Mouse (Mus musculus): ENCODE results near the gene Mslnl. TPM values are rescaled to one million over a fixed set of nuclear protein-coding genes. Genes with fewer than 3 reads are reported as not detected.
A peak's percentile ranks its signal among the peaks of the same experiment; 100 is the strongest.
"Not testable (repeated sequence)": the region's sequence is repeated elsewhere in the genome, so short reads cannot be mapped to it uniquely, and the experiment has no call there.

Gene Mslnl
- polyA plus RNA-seq, 1 experiment from 2014 or later = not detected

DNA sequence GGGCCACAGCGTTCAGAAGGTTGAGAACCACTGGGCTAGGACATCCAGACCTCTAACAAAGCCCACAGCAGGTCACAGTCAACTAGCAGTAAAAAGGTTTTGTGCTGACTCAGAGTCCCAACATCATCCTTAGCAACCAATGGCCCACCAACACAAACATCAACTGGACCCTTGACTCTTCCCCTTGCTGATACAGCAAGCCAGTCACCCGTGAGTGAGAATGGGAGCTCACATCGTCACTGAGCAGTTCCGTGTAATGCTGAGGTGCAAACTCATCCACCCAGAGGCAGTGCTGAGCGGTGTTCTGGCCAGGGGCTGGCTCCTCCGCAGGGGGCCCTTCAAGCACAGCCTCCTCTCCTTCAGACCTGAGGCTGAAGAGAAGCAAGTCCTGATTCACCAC lies 10.6 kb upstream of the Mslnl start:
- ATAC-seq (ENCODE audit: insufficient number of reproducible peaks, insufficient read depth, low FRiP score, low read depth) = no peak
- Histone ChIP-seq H3K4me2 (ENCODE audit: low read length) (no peak overlapping the region), H3K4me1 (ENCODE audit: control insufficient read depth in 2 of 2, insufficient read depth in 2 of 2, low read length in 2 of 2) (peaks cover 8 to 16% of the 10 kb centered on the region in 2 experiments; a peak in 3 of 4 replicates), H3K27me3 (ENCODE audit: control insufficient read depth, insufficient read depth, low read length) (no peaks in the 10 kb centered on the region), H3K4me3 (ENCODE audit: control insufficient read depth in 1 of 2, insufficient read depth in 1 of 2, low read depth in 1 of 2, low read length in 2 of 2) (no peak overlapping the region), H3K36me3 (ENCODE audit: control insufficient read depth, insufficient read depth, low read length) (peaks cover 43% of the 10 kb centered on the region), H3K9me3 (ENCODE audit: control insufficient read depth, low read length) (no peaks in the 10 kb centered on the region), H3K9ac (ENCODE audit: low read length) (no peak overlapping the region), H3K27ac (replicated peaks in 1 of 2; ENCODE audit: control insufficient read depth in 1 of 2, insufficient read depth in 1 of 2, low read depth in 2 of 2, low read length in 2 of 2) (no peak overlapping the region)
- WGBS = 78% methylated on average over 6 of the region's 6 CpGs

DNA sequence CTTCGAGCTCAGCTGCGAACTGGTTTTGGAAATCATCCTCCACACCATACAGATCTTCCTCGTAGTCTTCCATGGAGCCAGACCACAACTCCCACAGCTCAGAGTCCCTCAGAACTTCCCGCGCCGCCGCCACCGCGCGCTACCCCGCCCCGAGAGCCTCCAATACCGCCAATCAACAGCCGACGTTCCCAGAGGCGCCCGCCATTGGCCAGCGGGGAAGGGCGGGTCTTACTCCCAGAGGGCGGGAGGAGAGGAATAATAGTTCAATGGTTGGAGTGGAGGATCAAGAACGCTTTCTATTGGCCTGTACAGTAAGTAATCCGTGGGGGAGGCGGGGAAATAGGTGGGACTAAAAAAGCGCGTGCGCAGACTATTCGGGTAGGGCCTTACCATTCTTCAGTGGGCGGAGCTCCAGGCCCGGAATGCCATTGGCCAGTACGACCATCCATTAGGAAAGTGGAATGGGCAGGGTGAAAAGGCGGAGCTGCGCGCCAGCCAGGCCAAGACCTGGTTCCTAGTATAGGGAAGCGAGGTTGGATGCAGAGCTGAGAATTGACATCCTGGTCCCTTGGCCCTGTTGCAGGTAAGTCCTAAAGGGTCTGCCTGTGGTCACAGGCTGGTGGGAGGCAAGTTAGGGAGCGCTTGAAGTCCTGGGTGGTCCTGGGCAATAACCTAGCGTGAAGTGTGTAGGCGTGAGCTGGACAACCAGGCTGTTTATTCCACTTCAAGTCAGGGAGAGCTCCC lies 8.4 kb upstream of the Mslnl start, which contains the start of the genes Chtf18 and Rpusd1:
Gene Chtf18 (minus strand): TSS at position 155 of the 744 bp plus-strand sequence.
Gene Rpusd1 (plus strand): TSS at position 406 of the 744 bp plus-strand sequence.
- peak; percentile 96 for ATAC-seq (ENCODE audit: insufficient number of reproducible peaks, insufficient read depth, low FRiP score, low read depth)
- peak within 1 kb of the TSS; percentile 11 to 62; a peak in 1 of 4 replicates for H3K27ac ChIP-seq (replicated peaks in 1 of 2; ENCODE audit: control insufficient read depth in 1 of 2, insufficient read depth in 1 of 2, low read depth in 2 of 2, low read length in 2 of 2)
- 1% methylated on average over 37 of the region's 37 CpGs for WGBS

DNA sequence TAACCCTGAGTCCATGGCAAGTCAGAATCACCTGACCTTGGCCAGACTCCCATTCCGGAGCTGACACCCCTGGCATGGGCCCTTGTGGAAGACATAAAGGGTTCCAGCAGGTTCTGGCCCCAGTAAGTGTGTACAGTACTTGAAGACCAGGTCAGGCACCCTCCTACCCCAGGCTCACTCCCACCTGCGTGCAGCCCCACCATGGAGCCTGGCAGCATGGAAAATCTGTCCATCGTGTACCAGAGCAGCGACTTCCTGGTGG lies 7.9 kb upstream of the Mslnl start:
- peak overlapping the region; percentile 97 for H3K4me2 ChIP-seq (ENCODE audit: low read length)
- peaks cover 33% of the 10 kb centered on the region for H3K36me3 ChIP-seq (ENCODE audit: control insufficient read depth, insufficient read depth, low read length)
- peak overlapping the region; percentile 11 to 62; a peak in 1 of 4 replicates for H3K27ac ChIP-seq (replicated peaks in 1 of 2; ENCODE audit: control insufficient read depth in 1 of 2, insufficient read depth in 1 of 2, low read depth in 2 of 2, low read length in 2 of 2)
- 25% methylated on average over 4 of the region's 4 CpGs for WGBS
- no peaks in the 10 kb centered on the region for H3K9me3 ChIP-seq (ENCODE audit: control insufficient read depth, low read length)
- ATAC-seq (ENCODE audit: insufficient number of reproducible peaks, insufficient read depth, low FRiP score, low read depth) = no peak
- H3K9ac ChIP-seq (ENCODE audit: low read length) = peak overlapping the region; percentile 91
- peak overlapping the region; percentile 59 to 60 for H3K4me3 ChIP-seq (ENCODE audit: control insufficient read depth in 1 of 2, insufficient read depth in 1 of 2, low read depth in 1 of 2, low read length in 2 of 2)
- peaks cover 8 to 16% of the 10 kb centered on the region in 2 experiments; a peak in 3 of 4 replicates for H3K4me1 ChIP-seq (ENCODE audit: control insufficient read depth in 2 of 2, insufficient read depth in 2 of 2, low read length in 2 of 2)
- H3K27me3 ChIP-seq (ENCODE audit: control insufficient read depth, insufficient read depth, low read length) = no peaks in the 10 kb centered on the region

More for the DNA sequence above, 8.4 kb upstream of the Mslnl start, which contains the start of the genes Chtf18 and Rpusd1:
- H3K4me3 ChIP-seq (ENCODE audit: control insufficient read depth in 1 of 2, insufficient read depth in 1 of 2, low read depth in 1 of 2, low read length in 2 of 2) = peak within 1 kb of the TSS; percentile 60 to 63
- no peaks in the 10 kb centered on the region for H3K9me3 ChIP-seq (ENCODE audit: control insufficient read depth, low read length)
- H3K9ac ChIP-seq (ENCODE audit: low read length) = peak within 1 kb of the TSS; percentile 91
- no peaks in the 10 kb centered on the region for H3K27me3 ChIP-seq (ENCODE audit: control insufficient read depth, insufficient read depth, low read length)
- peaks cover 8 to 16% of the 10 kb centered on the region in 2 experiments; a peak in 3 of 4 replicates for H3K4me1 ChIP-seq (ENCODE audit: control insufficient read depth in 2 of 2, insufficient read depth in 2 of 2, low read length in 2 of 2)
- H3K36me3 ChIP-seq (ENCODE audit: control insufficient read depth, insufficient read depth, low read length) = peaks cover 38% of the 10 kb centered on the region
- peak within 1 kb of the TSS; percentile 97 for H3K4me2 ChIP-seq (ENCODE audit: low read length)

DNA sequence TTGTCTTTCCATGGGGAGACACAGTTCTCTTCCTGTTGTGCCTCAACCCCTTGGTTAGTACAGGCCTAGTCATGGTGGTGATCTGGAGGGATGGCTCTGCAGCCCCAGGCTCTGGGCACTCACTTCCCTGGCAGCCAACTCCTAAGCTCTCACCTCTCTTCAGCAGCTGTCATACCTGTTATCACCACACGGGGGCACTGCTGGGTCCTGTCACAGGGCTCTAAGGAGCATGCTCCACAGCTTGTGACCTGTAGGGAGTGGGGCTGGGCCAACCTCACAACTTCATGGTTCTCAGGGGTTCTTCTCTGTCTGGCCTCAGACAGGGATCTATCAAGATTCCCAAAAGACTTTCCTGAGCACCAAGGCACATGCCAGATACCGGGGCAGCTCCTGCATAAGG lies 3.8 kb upstream of the Mslnl start:
- Histone ChIP-seq H3K27me3 (ENCODE audit: control insufficient read depth, insufficient read depth, low read length) (no peaks in the 10 kb centered on the region), H3K9ac (ENCODE audit: low read length) (no peak overlapping the region), H3K36me3 (ENCODE audit: control insufficient read depth, insufficient read depth, low read length) (peaks cover 27% of the 10 kb centered on the region), H3K9me3 (ENCODE audit: control insufficient read depth, low read length) (no peaks in the 10 kb centered on the region), H3K4me1 (ENCODE audit: control insufficient read depth in 2 of 2, insufficient read depth in 2 of 2, low read length in 2 of 2) (peaks cover 4 to 10% of the 10 kb centered on the region in 2 experiments; a peak in 3 of 4 replicates), H3K4me2 (ENCODE audit: low read length) (no peak overlapping the region), H3K27ac (replicated peaks in 1 of 2; ENCODE audit: control insufficient read depth in 1 of 2, insufficient read depth in 1 of 2, low read depth in 2 of 2, low read length in 2 of 2) (no peak overlapping the region), H3K4me3 (ENCODE audit: control insufficient read depth in 1 of 2, insufficient read depth in 1 of 2, low read depth in 1 of 2, low read length in 2 of 2) (no peak overlapping the region)
- WGBS = 13% methylated on average over 2 of the region's 2 CpGs
- ATAC-seq (ENCODE audit: insufficient number of reproducible peaks, insufficient read depth, low FRiP score, low read depth) = no peak

DNA sequence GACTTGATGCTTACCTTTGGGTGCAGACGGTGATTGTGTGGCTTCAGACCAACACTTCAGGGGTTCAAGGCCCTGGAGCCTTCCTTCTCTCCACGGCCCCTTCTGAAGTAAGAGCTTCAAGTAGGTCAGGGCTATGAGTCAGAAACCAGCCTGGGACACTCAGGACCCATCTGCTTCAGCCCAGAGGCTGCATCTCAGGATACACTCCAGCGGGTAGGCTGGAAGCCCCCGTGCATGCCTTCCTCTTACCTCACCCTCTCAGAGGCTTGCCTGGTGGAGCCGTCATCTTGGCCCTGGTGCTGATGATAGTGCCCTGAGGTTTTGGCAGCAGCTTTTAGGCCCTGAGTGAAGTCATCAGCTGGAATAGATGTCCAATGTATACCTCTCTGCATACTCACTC lies 596 bp upstream of the Mslnl start:
- H3K4me1 ChIP-seq (ENCODE audit: control insufficient read depth in 2 of 2, insufficient read depth in 2 of 2, low read length in 2 of 2) = no peaks in the 10 kb centered on the region
- 82% methylated on average over 5 of the region's 5 CpGs for WGBS
- H3K4me3 ChIP-seq (ENCODE audit: control insufficient read depth in 1 of 2, insufficient read depth in 1 of 2, low read depth in 1 of 2, low read length in 2 of 2) = no peak overlapping the region
- no peaks in the 10 kb centered on the region; the same call in 1 of the 2 replicates for H3K27me3 ChIP-seq (ENCODE audit: control insufficient read depth, insufficient read depth, low read length)
- H3K27ac ChIP-seq (replicated peaks in 1 of 2; ENCODE audit: control insufficient read depth in 1 of 2, insufficient read depth in 1 of 2, low read depth in 2 of 2, low read length in 2 of 2) = no peak overlapping the region
- peaks cover 13% of the 10 kb centered on the region for H3K36me3 ChIP-seq (ENCODE audit: control insufficient read depth, insufficient read depth, low read length)
- no peak for ATAC-seq (ENCODE audit: insufficient number of reproducible peaks, insufficient read depth, low FRiP score, low read depth)
- no peak overlapping the region for H3K4me2 ChIP-seq (ENCODE audit: low read length)
- H3K9me3 ChIP-seq (ENCODE audit: control insufficient read depth, low read length) = no peaks in the 10 kb centered on the region
- H3K9ac ChIP-seq (ENCODE audit: low read length) = no peak overlapping the region

DNA sequence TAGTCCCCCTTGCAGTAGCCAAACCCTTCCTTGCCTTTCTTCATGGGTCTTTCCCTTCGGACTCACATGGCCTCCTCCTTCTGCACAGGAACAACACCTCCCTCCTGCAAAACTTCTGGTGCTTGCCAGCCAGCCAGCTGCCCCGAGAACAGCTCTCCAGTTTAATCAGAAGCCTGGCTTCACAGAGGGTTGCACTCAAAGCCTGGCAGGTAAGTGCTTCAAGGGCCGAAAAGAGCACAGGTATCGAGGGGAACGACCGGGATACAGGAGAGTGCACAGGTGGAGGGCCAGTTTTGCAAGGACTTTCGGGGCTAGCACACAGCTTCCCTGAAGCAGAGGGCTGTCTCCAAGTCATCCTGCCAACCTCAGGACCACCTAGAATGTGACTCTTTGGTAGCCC lies 3.0 kb downstream of the Mslnl start:
- H3K36me3 ChIP-seq (ENCODE audit: control insufficient read depth, insufficient read depth, low read length) = no peaks in the 10 kb centered on the region
- H3K4me2 ChIP-seq (ENCODE audit: low read length) = no peak overlapping the region
- H3K9me3 ChIP-seq (ENCODE audit: control insufficient read depth, low read length) = no peaks in the 10 kb centered on the region
- no peak for ATAC-seq (ENCODE audit: insufficient number of reproducible peaks, insufficient read depth, low FRiP score, low read depth)
- no peak overlapping the region for H3K27ac ChIP-seq (replicated peaks in 1 of 2; ENCODE audit: control insufficient read depth in 1 of 2, insufficient read depth in 1 of 2, low read depth in 2 of 2, low read length in 2 of 2)
- H3K9ac ChIP-seq (ENCODE audit: low read length) = no peak overlapping the region
- H3K4me3 ChIP-seq (ENCODE audit: control insufficient read depth in 1 of 2, insufficient read depth in 1 of 2, low read depth in 1 of 2, low read length in 2 of 2) = no peak overlapping the region
- 60% methylated on average over 7 of the region's 7 CpGs for WGBS
- no peaks in the 10 kb centered on the region; the same call in 1 of the 2 replicates for H3K27me3 ChIP-seq (ENCODE audit: control insufficient read depth, insufficient read depth, low read length)
- no peaks in the 10 kb centered on the region for H3K4me1 ChIP-seq (ENCODE audit: control insufficient read depth in 2 of 2, insufficient read depth in 2 of 2, low read length in 2 of 2)

DNA sequence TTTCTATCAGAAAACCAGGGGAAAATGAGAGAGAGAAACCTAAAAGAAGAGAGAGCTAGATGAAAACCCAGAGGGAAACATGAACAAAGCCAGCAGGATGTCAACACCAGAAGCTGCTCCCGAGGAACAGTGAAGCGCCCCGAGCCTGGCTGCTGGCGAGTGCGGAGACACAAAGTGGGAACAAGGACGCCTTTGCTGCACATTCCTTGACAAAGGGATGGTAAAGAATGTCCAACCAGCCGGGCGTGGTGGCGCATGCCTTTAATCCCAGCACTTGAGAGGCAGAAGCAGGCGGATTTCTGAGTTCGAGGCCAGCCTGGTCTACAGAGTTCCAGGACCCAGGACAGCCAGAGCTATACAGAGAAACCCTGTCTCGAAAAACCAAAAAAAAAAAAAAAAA lies 5.6 kb downstream of the Mslnl start:
- H3K9me3 ChIP-seq (ENCODE audit: control insufficient read depth, low read length); H3K27me3 ChIP-seq (ENCODE audit: control insufficient read depth, insufficient read depth, low read length); H3K27ac ChIP-seq (replicated peaks in 1 of 2; ENCODE audit: control insufficient read depth in 1 of 2, insufficient read depth in 1 of 2, low read depth in 2 of 2, low read length in 2 of 2); H3K4me1 ChIP-seq (ENCODE audit: control insufficient read depth in 2 of 2, insufficient read depth in 2 of 2, low read length in 2 of 2); H3K9ac ChIP-seq (ENCODE audit: low read length); H3K36me3 ChIP-seq (ENCODE audit: control insufficient read depth, insufficient read depth, low read length); H3K4me3 ChIP-seq (ENCODE audit: control insufficient read depth in 1 of 2, insufficient read depth in 1 of 2, low read depth in 1 of 2, low read length in 2 of 2); ATAC-seq (ENCODE audit: insufficient number of reproducible peaks, insufficient read depth, low FRiP score, low read depth); H3K4me2 ChIP-seq (ENCODE audit: low read length): not testable (repeated sequence)
- WGBS = 62% methylated on average over 12 of the region's 12 CpGs
